Mouse (Mus musculus) heart, postnatal 0 days (tissue): ENCODE measurements around the gene Slco1a6.

Experiments used
- CTCF ChIP-seq: IDR thresholded peaks from 2 replicates; pipeline ENCODE4 v1.5.1; 2016; ENCODE audit warnings: antibody characterized with exemption, control low read depth, low read depth
- EP300 ChIP-seq: IDR thresholded peaks from 2 replicates; pipeline ENCODE4 v1.6.1; 2016; ENCODE audit warnings: antibody characterized with exemption, low read depth

- TF ChIP-seq EP300: no peak
- no peak for TF ChIP-seq CTCF
These were observed 16.4 kb downstream of the Slco1a6 start for GRCm38 (mm10) chr6:142191962-142192361.
